Mouse (Mus musculus): ENCODE measurements at regions not wholly inside any gene's neighbourhood (a gene's known extent, or its start where the extent isn't known, plus 50 kb on each side); places are given as distances from the start of the nearest gene placed in this dataset.

- 86% methylated on average over 13 of the region's 13 CpGs for WGBS
- H3K27ac ChIP-seq (ENCODE audit: insufficient read depth, low read depth, low read length) = no peak overlapping the region
Measured at GRCm38 (mm10) chr5:111864606-111865005, 130.9 kb downstream of the Gm26897 start.

GRCm38 (mm10) chr5:111869011-111869410 is 135.3 kb downstream of the Gm26897 start:
- TF ChIP-seq CTCF (IDR thresholded peaks at IDR 0.05; ENCODE audit: insufficient read depth, low read depth, low read length) (no peak), POLR2A (IDR thresholded peaks at IDR 0.05; ENCODE audit: insufficient read depth, low read depth, low read length) (no peak)
- Histone ChIP-seq H3K4me3 (ENCODE audit: insufficient read depth, low read depth, low read length) (no peak overlapping the region), H3K4me1 (ENCODE audit: control insufficient read depth, insufficient read depth, low read length) (0 out of 2 replicates have a peak, but pooled peaks cover 2% of the 10 kb centered on the region), H3K27ac (ENCODE audit: insufficient read depth, low read depth, low read length) (no peak overlapping the region)
- WGBS = 61% methylated on average over 12 of the region's 12 CpGs

More at GRCm38 (mm10) chr5:111864606-111865005, 130.9 kb downstream of the Gm26897 start:
- H3K4me1 ChIP-seq (ENCODE audit: control insufficient read depth, insufficient read depth, low read length) = 0 out of 2 replicates have a peak, but pooled peaks cover 3% of the 10 kb centered on the region
- no peak for TF ChIP-seq POLR2A (IDR thresholded peaks at IDR 0.05; ENCODE audit: insufficient read depth, low read depth, low read length)
- no peak for TF ChIP-seq CTCF (IDR thresholded peaks at IDR 0.05; ENCODE audit: insufficient read depth, low read depth, low read length)
- H3K4me3 ChIP-seq (ENCODE audit: insufficient read depth, low read depth, low read length) = no peak overlapping the region

GRCm38 (mm10) chr5:111877165-111877793 is 143.6 kb downstream of the Gm26897 start:
- Histone ChIP-seq H3K4me3 (ENCODE audit: insufficient read depth, low read depth, low read length) (no peak overlapping the region), H3K27ac (ENCODE audit: insufficient read depth, low read depth, low read length) (no peak overlapping the region), H3K4me1 (ENCODE audit: control insufficient read depth, insufficient read depth, low read length) (0 out of 2 replicates have a peak, but pooled peaks cover 5% of the 10 kb centered on the region)
- 51% methylated on average over 8 of the region's 8 CpGs for WGBS
- no peak for TF ChIP-seq POLR2A (IDR thresholded peaks at IDR 0.05; ENCODE audit: insufficient read depth, low read depth, low read length)
- TF ChIP-seq CTCF (IDR thresholded peaks at IDR 0.05; ENCODE audit: insufficient read depth, low read depth, low read length) = no peak

- H3K27ac ChIP-seq (ENCODE audit: insufficient read depth, low read depth, low read length) = no peak overlapping the region
- no peak overlapping the region for H3K4me3 ChIP-seq (ENCODE audit: insufficient read depth, low read depth, low read length)
- 0 out of 2 replicates have a peak, but pooled peaks cover 5% of the 10 kb centered on the region for H3K4me1 ChIP-seq (ENCODE audit: control insufficient read depth, insufficient read depth, low read length)
- TF ChIP-seq POLR2A (IDR thresholded peaks at IDR 0.05; ENCODE audit: insufficient read depth, low read depth, low read length) = no peak
- no peak for TF ChIP-seq CTCF (IDR thresholded peaks at IDR 0.05; ENCODE audit: insufficient read depth, low read depth, low read length)
Measured at GRCm38 (mm10) chr5:111879044-111879443, 145.3 kb downstream of the Gm26897 start.

- TF ChIP-seq CTCF (IDR thresholded peaks at IDR 0.05; ENCODE audit: insufficient read depth, low read depth, low read length) = no peak
- no peak for TF ChIP-seq POLR2A (IDR thresholded peaks at IDR 0.05; ENCODE audit: insufficient read depth, low read depth, low read length)
- H3K4me1 ChIP-seq (ENCODE audit: control insufficient read depth, insufficient read depth, low read length) = 0 out of 2 replicates have a peak, but pooled peaks cover 5% of the 10 kb centered on the region
- no peak overlapping the region for H3K27ac ChIP-seq (ENCODE audit: insufficient read depth, low read depth, low read length)
- no peak overlapping the region for H3K4me3 ChIP-seq (ENCODE audit: insufficient read depth, low read depth, low read length)
- 73% methylated on average over 2 of the region's 2 CpGs for WGBS
Measured at GRCm38 (mm10) chr5:111880268-111880667, 146.5 kb downstream of the Gm26897 start.

GRCm38 (mm10) chr5:111881517-111881916 is 147.8 kb downstream of the Gm26897 start:
- whole genome bisulfite sequencing = 48% methylated on average over 5 of the region's 5 CpGs
- no peak overlapping the region for H3K27ac ChIP-seq (ENCODE audit: insufficient read depth, low read depth, low read length)
- TF ChIP-seq CTCF (IDR thresholded peaks at IDR 0.05; ENCODE audit: insufficient read depth, low read depth, low read length) (no peak), POLR2A (IDR thresholded peaks at IDR 0.05; ENCODE audit: insufficient read depth, low read depth, low read length) (no peak)
- no peak overlapping the region for H3K4me3 ChIP-seq (ENCODE audit: insufficient read depth, low read depth, low read length)
- peaks cover 8% of the 10 kb centered on the region for H3K4me1 ChIP-seq (ENCODE audit: control insufficient read depth, insufficient read depth, low read length)

- H3K27ac ChIP-seq (ENCODE audit: insufficient read depth, low read depth, low read length) = no peak overlapping the region
- H3K4me1 ChIP-seq (ENCODE audit: control insufficient read depth, insufficient read depth, low read length) = peaks cover 9% of the 10 kb centered on the region
- TF ChIP-seq POLR2A (IDR thresholded peaks at IDR 0.05; ENCODE audit: insufficient read depth, low read depth, low read length) = no peak
- TF ChIP-seq CTCF (IDR thresholded peaks at IDR 0.05; ENCODE audit: insufficient read depth, low read depth, low read length) = no peak
- WGBS = 89% methylated on average over 4 of the region's 4 CpGs
- H3K4me3 ChIP-seq (ENCODE audit: insufficient read depth, low read depth, low read length) = no peak overlapping the region
Measured at GRCm38 (mm10) chr5:111887281-111887680, 153.6 kb downstream of the Gm26897 start.

GRCm38 (mm10) chr5:111890800-111891199 is 157.1 kb downstream of the Gm26897 start:
- no peak overlapping the region for H3K27ac ChIP-seq (ENCODE audit: insufficient read depth, low read depth, low read length)
- 35% methylated on average over 7 of the region's 7 CpGs for WGBS

GRCm38 (mm10) chr5:111891261-111891693 is 157.6 kb downstream of the Gm26897 start:
- no peak overlapping the region for H3K27ac ChIP-seq (ENCODE audit: insufficient read depth, low read depth, low read length)
- peaks cover 15% of the 10 kb centered on the region for H3K4me1 ChIP-seq (ENCODE audit: control insufficient read depth, insufficient read depth, low read length)
- H3K4me3 ChIP-seq (ENCODE audit: insufficient read depth, low read depth, low read length) = no peak overlapping the region
- 74% methylated on average over 8 of the region's 8 CpGs for WGBS
- TF ChIP-seq CTCF (IDR thresholded peaks at IDR 0.05; ENCODE audit: insufficient read depth, low read depth, low read length) (no peak), POLR2A (IDR thresholded peaks at IDR 0.05; ENCODE audit: insufficient read depth, low read depth, low read length) (no peak)

More at GRCm38 (mm10) chr5:111890800-111891199, 157.1 kb downstream of the Gm26897 start:
- TF ChIP-seq POLR2A (IDR thresholded peaks at IDR 0.05; ENCODE audit: insufficient read depth, low read depth, low read length) (no peak), CTCF (IDR thresholded peaks at IDR 0.05; ENCODE audit: insufficient read depth, low read depth, low read length) (no peak)
- H3K4me3 ChIP-seq (ENCODE audit: insufficient read depth, low read depth, low read length) = no peak overlapping the region
- peaks cover 17% of the 10 kb centered on the region for H3K4me1 ChIP-seq (ENCODE audit: control insufficient read depth, insufficient read depth, low read length)
